Mouse (Mus musculus) forebrain, embryonic 11.5 days (tissue): ENCODE measurements around the gene Selenom. TPM values are rescaled to one million over a fixed set of nuclear protein-coding genes. Genes with fewer than 3 reads are reported as not detected.

Source experiments
- ATAC-seq: fragments of 200-750 bp; cut with Nextera tagmentation; replicated peaks from 2 replicates; pipeline ENCODE4 v1.8.0; 2017; ENCODE audit warnings: moderate TSS enrichment; ENCODE audit not compliant: low FRiP score
- DNase-seq: peaks from one replicate; pipeline ENCODE4 v3.0.0-alpha.2; 2017; ENCODE audit warnings: low spot score
- H3K27ac ChIP-seq: fragments of 300-500 bp; sonication (generic); 2 replicates; pipeline ENCODE4 v1.5.1; 2014; ENCODE audit warnings: low read depth, low read length
- H3K27me3 ChIP-seq: fragments of 300-500 bp; sonication (generic); 2 replicates; pipeline ENCODE4 v1.6.1; 2014; ENCODE audit warnings: mild to moderate bottlenecking, low read length, mixed read lengths; ENCODE audit not compliant: control insufficient read depth, insufficient read depth
- H3K36me3 ChIP-seq: fragments of 300-500 bp; sonication (generic); 2 replicates; pipeline ENCODE4 v1.6.1; 2014; ENCODE audit warnings: mild to moderate bottlenecking, low read length, moderate library complexity, mixed read lengths; ENCODE audit not compliant: control insufficient read depth, insufficient read depth
- H3K4me1 ChIP-seq: fragments of 300-500 bp; sonication (generic); replicated peaks from 2 replicates; pipeline ENCODE4 v1.6.1; 2014; ENCODE audit warnings: low read length, mixed read lengths; ENCODE audit not compliant: control insufficient read depth, insufficient read depth
- H3K4me2 ChIP-seq: fragments of 300-500 bp; sonication (generic); 2 replicates; pipeline ENCODE4 v1.6.1; 2014; ENCODE audit warnings: low read depth, mild to moderate bottlenecking, low read length, moderate library complexity, mixed read lengths; ENCODE audit not compliant: severe bottlenecking
- H3K4me3 ChIP-seq: fragments of 300-500 bp; sonication (generic); 2 replicates; pipeline ENCODE4 v1.5.1; 2014; ENCODE audit warnings: low read depth, low read length
- H3K9ac ChIP-seq: fragments of 300-500 bp; sonication (generic); 2 replicates; pipeline ENCODE4 v1.6.1; 2014; ENCODE audit warnings: low read length
- H3K9me3 ChIP-seq: fragments of 300-500 bp; sonication (generic); 2 replicates; pipeline ENCODE4 v1.6.1; 2016; ENCODE audit warnings: low read length, mixed read lengths; ENCODE audit not compliant: control insufficient read depth
- WGBS: fragments of 180-500 bp; shearing (Covaris S2); extraction: QIAGEN DNeasy Blood & Tissue Kit; methylation state at CpG from one replicate; pipeline ENCODE4 v1.1.7; 2014; 5-methylcytosine and 5-hydroxymethylcytosine counted together
- polyA plus RNA-seq: library from polyadenylated mRNA; unstranded; fragments of >200 nt; fragmentation: Nextera tagmentation; extraction: Ambion mirVana; gene quantifications from 2 replicates; pipeline ENCODE4 v1.2.1, GENCODE M21; 2014

Selenom gene
- polyA plus RNA-seq, 1 experiment from 2014 or later, result 47.3 TPM

DNA sequence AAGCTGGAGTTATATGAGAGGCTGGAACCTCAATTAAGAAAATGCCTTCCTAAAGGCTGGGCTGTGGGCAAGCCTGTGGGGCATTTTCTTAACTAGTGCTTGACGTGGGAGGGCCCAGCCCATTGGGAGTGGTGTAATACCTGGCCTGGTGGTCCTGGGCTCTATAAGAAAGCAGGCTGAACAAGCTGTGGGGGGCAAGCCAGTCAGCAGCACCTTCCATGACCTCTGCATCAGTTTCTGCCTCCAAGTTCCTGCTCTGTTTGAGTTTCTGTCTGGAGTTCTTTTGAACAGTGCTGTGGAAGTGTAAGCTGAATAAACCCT, 31.7 kb downstream of the Selenom start:
- Histone ChIP-seq H3K4me3 (no peak overlapping the region), H3K4me2 (no peak overlapping the region), H3K4me1 (no peaks in the 10 kb centered on the region), H3K9ac (no peak overlapping the region), H3K27me3 (no peaks in the 10 kb centered on the region), H3K27ac (no peak overlapping the region), H3K9me3 (peaks cover 4% of the 10 kb centered on the region; the same call in 1 of the 2 replicates), H3K36me3 (no peaks in the 10 kb centered on the region)
- ATAC-seq, result no peak
- 7% methylated on average over 1 of the region's 1 CpGs for WGBS
- DNase-seq, result no peak

- ATAC-seq (no peak), DNase-seq (no peak)
- H3K4me3 ChIP-seq, result no peak overlapping the region
- peaks cover 4% of the 10 kb centered on the region; the same call in 1 of the 2 replicates for H3K9me3 ChIP-seq
- H3K36me3 ChIP-seq, result no peaks in the 10 kb centered on the region
- no peak overlapping the region for H3K9ac ChIP-seq
- no peak overlapping the region for H3K27ac ChIP-seq
- H3K27me3 ChIP-seq, result no peaks in the 10 kb centered on the region
- no peak overlapping the region for H3K4me2 ChIP-seq
- no peaks in the 10 kb centered on the region for H3K4me1 ChIP-seq
- WGBS, result 80% methylated on average over 2 of the region's 2 CpGs
These were observed 32.6 kb downstream of the Selenom start for GRCm38 (mm10) chr11:3547047-3547446.

DNA sequence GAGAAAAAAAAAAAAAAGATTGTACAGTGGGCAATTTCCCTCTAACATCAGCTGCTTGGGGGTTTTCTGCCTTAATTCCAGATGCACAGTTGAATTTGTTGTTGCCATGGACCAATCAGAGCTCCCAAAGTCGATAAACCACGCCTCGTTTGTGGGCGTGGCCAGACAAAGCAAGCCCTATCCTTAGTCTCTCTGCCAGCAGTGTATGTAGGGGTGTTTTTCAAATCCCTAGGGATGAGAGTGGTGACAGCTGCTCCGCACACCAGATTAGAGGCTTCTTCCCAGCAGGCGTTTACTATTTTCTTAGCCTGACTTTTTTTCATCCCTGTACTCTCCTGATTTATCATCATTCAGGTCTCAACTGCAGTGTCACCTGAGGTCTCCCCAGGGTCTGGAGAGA, 33.5 kb downstream of the Selenom start:
- Histone ChIP-seq H3K4me1 (no peaks in the 10 kb centered on the region), H3K27me3 (no peaks in the 10 kb centered on the region), H3K4me3 (no peak overlapping the region), H3K9ac (no peak overlapping the region), H3K36me3 (no peaks in the 10 kb centered on the region), H3K4me2 (no peak overlapping the region), H3K9me3 (peaks cover 4% of the 10 kb centered on the region; the same call in 1 of the 2 replicates), H3K27ac (no peak overlapping the region)
- WGBS, result 53% methylated on average over 6 of the region's 6 CpGs
- ATAC-seq (no peak), DNase-seq (no peak)

DNA sequence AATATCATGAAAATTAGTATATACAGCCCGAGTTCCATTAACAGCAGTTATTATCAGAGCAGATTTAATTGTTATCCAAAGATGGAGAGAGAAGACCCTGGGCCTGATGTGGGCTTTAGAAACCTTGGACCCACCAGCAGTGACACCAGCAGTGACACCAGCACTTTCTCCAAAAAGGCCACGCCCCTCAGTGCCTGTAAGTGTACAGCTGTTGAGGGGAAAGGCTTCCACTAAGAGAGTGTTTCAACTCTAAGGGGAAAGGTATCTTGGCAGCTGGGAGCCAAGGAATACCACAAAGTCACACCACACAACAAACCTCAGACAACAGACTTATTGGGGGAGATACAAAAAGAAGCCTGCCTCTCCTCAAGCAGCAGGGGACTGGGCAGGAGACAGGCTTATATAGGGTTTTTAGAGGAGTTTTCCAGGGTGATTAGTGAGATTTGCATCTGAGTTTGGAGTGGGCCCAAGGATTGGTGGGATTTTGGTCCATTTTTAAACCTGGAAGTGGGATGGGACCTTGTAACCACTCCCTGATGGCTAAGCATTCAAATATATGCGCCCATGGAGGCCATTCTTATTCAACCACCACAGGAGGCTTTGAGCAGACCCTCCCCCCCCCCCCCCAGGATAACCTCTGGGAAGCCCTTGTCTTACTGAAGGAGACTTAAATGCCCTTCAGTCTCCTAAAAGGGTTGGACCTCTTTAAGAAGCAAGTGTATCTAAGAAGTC, 34.2 kb downstream of the Selenom start:
- no peaks in the 10 kb centered on the region for H3K36me3 ChIP-seq
- WGBS, result 49% methylated on average over 3 of the region's 3 CpGs
- peaks cover 4% of the 10 kb centered on the region; the same call in 1 of the 2 replicates for H3K9me3 ChIP-seq

DNA sequence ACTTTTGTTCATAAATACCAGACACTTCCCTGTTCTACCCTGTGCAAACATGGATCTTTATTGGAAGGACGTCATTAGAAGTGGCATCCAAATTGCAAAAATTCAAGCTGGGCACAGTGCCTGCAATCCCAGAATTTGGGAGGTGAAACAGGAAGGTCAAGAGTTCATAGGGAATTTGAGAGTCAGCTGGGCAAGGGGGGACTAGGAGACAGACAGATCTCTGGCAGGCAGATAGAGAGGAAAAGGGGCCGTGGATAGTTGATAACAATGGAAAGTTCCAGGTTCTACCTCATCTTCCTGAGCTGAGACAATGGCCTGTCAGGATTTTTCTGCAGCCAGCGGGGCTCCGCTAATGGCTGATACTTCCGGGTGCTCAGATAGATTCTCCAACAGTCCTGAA, 35.3 kb downstream of the Selenom start:
- no peak for ATAC-seq
- 87% methylated on average over 5 of the region's 5 CpGs for WGBS

More for the DNA sequence above, 34.2 kb downstream of the Selenom start:
- Histone ChIP-seq H3K9ac (no peak overlapping the region), H3K4me3 (no peak overlapping the region), H3K27ac (no peak overlapping the region), H3K4me2 (no peak overlapping the region), H3K27me3 (no peaks in the 10 kb centered on the region), H3K4me1 (no peaks in the 10 kb centered on the region)
- DNase-seq, result no peak
- no peak for ATAC-seq

GRCm38 (mm10) chr11:3554976-3555375, 40.5 kb downstream of the Selenom start:
- H3K36me3 ChIP-seq, result no peaks in the 10 kb centered on the region
- DNase-seq, result no peak
- H3K27ac ChIP-seq, result no peak overlapping the region
- no peak for ATAC-seq
- H3K27me3 ChIP-seq, result no peaks in the 10 kb centered on the region
- H3K9ac ChIP-seq, result no peak overlapping the region
- no peak overlapping the region for H3K4me2 ChIP-seq
- H3K4me1 ChIP-seq, result no peaks in the 10 kb centered on the region
- H3K9me3 ChIP-seq, result no peaks in the 10 kb centered on the region
- no peak overlapping the region for H3K4me3 ChIP-seq
- WGBS, result 87% methylated on average over 4 of the region's 4 CpGs

More for the DNA sequence above, 35.3 kb downstream of the Selenom start:
- Histone ChIP-seq H3K4me3 (no peak overlapping the region), H3K9me3 (peaks cover under 1% of the 10 kb centered on the region; the same call in 1 of the 2 replicates), H3K4me1 (no peaks in the 10 kb centered on the region), H3K36me3 (no peaks in the 10 kb centered on the region), H3K9ac (no peak overlapping the region), H3K27me3 (no peaks in the 10 kb centered on the region), H3K4me2 (no peak overlapping the region), H3K27ac (no peak overlapping the region)
- DNase-seq, result no peak

- no peaks in the 10 kb centered on the region for H3K4me1 ChIP-seq
- ATAC-seq (no peak), DNase-seq (no peak)
- H3K36me3 ChIP-seq, result no peaks in the 10 kb centered on the region
- no peaks in the 10 kb centered on the region for H3K27me3 ChIP-seq
- H3K27ac ChIP-seq, result no peak overlapping the region
- H3K9ac ChIP-seq, result no peak overlapping the region
- 89% methylated on average over 3 of the region's 3 CpGs for WGBS
- no peaks in the 10 kb centered on the region for H3K9me3 ChIP-seq
- no peak overlapping the region for H3K4me3 ChIP-seq
- no peak overlapping the region for H3K4me2 ChIP-seq
These were observed 43.4 kb downstream of the Selenom start for GRCm38 (mm10) chr11:3557852-3558251.

- H3K4me1 ChIP-seq, result no peaks in the 10 kb centered on the region
- no peak overlapping the region for H3K27ac ChIP-seq
- ATAC-seq (no peak), DNase-seq (no peak)
- H3K4me2 ChIP-seq, result no peak overlapping the region
- no peak overlapping the region for H3K9ac ChIP-seq
- H3K27me3 ChIP-seq, result no peaks in the 10 kb centered on the region
- WGBS, result 88% methylated on average over 5 of the region's 5 CpGs
- no peaks in the 10 kb centered on the region for H3K36me3 ChIP-seq
- H3K9me3 ChIP-seq, result no peaks in the 10 kb centered on the region
- no peak overlapping the region for H3K4me3 ChIP-seq
These were observed 45.7 kb downstream of the Selenom start for GRCm38 (mm10) chr11:3560202-3560601.

- H3K4me2 ChIP-seq, result no peak overlapping the region
- no peak overlapping the region for H3K4me3 ChIP-seq
- H3K9ac ChIP-seq, result no peak overlapping the region
- no peaks in the 10 kb centered on the region for H3K36me3 ChIP-seq
- H3K27me3 ChIP-seq, result no peaks in the 10 kb centered on the region
- H3K4me1 ChIP-seq, result no peaks in the 10 kb centered on the region
- WGBS, result 92% methylated on average over 6 of the region's 6 CpGs
- H3K27ac ChIP-seq, result no peak overlapping the region
- DNase-seq (no peak), ATAC-seq (no peak)
- H3K9me3 ChIP-seq, result no peaks in the 10 kb centered on the region; the same call in 1 of the 2 replicates
These were observed 49.4 kb downstream of the Selenom start for GRCm38 (mm10) chr11:3563853-3564252.
